Mouse (Mus musculus): ENCODE data around the gene Pip5k1a.
"Not testable (repeated sequence)": the region's sequence is repeated elsewhere in the genome, so short reads cannot be mapped to it uniquely, and the experiment has no call there.

Pip5k1a gene

DNA sequence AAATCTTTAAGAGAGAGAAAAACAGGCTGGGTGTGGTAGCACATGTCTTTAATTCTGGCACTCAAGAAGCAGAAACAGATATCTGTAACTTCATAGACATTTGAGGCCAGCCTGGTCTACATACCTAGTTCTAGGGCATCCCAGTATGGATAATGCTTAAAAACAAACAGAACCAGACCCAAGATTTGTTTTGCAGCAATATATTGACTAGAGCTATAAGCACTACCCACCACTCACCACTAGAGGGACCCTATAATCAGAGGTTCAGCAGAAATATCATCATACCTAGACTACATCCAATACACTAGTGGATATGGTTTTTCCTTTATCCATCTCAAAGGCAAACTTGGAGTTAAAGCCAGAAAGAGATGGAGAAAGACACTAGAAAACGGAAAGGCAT, 53.8 kb downstream of the Pip5k1a start:
- in situ Hi-C loops (cut with MboI; ENCODE audit: unreplicated experiment in 2 of 2): loop anchor here (10.0 kb wide), 2 partner anchors 102 to 688 kb away; partner anchors contain the start of gene C2cd4d (in 1 of the 2)

DNA sequence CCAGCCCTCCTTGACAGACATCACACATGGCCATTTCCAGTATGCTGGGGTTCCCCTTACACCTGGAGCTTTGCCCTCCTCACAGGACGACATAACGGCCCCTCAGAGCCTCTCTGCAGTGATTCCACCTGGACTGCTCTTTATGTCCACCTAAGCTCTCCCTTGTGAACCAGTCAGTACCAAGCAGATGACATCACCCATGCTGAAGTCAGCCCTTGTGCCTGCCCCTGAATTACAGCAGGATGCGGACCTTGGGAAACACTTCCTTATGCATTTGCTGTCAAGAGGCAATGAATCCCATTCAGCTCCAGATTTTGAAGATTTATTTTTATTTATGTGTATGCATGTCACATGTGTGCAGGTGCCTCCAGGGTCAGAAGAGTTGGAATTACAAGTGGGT, 58.8 kb downstream of the Pip5k1a start:
- in situ Hi-C loops (cut with MboI; ENCODE audit: unreplicated experiment in 2 of 2): no loop called here

DNA sequence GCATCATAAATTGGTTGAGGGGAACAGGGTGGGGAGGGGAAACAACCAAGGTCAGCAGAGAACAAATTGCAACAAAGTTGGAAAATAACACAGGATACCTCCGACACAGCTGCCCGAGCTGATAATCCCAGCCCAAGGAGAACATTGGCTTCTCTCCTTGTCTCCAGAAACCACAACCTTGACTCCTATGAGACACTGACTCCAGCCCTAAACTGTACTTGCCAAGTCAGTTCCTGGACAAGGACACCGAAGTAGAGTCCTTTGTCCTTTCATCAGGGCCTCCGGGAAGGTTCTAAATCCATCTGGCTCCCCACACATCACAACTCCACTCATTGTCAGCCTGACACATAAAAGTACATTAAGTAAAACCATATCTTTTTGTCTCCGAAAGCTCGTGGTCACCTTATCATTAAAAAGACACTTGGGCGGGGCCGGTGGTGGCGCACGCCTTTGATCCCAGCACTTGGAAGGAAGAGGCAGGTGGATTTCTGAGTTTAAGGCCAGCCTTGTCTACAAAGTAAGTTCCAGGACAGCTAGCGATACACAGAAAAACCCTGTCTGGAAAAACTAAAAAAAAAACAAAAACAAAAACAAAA, 60.2 kb downstream of the Pip5k1a start:
- in situ Hi-C loops (cut with MboI; ENCODE audit: unreplicated experiment in 2 of 2): no loop called here

DNA sequence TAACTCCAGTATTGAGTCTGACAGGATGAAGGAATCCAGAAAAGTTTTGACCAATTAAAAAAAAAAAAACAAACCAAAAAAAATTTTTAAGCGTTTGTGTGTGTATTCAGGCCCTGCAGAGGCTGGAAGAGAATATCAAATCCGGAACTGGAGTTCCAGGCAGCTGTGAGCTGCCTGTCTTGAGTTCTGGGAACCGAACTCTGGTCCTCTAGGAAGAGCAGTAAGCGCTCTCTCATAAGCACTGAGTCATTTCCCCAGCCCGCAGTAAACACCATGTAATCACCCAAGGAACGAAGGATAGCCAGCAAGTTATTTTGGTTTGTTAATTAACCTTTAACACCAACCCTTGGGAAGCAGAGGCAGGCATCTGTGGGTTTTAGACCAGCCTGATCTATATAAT, 63.5 kb downstream of the Pip5k1a start:
- in situ Hi-C loops (cut with MboI; ENCODE audit: unreplicated experiment in 2 of 2): no loop called here

DNA sequence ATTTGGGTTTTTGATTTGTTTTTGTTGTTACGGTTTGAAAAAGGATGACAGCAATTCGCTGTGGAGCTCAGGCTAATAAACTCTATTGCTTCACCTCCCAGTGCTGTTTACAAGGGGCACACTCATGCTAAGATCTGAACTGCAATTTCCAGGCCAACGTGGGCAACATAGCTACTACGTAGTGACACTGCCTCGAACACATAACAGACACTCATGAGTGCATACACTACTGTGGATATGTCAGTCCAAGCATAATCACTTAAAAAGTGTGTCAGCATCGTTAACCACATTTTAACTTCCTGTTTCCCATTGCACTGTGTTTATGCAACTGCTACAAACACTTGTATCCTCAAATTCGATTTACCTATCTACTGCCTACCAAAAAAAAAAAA, 63.9 kb downstream of the Pip5k1a start:
- in situ Hi-C loops (cut with MboI; ENCODE audit: unreplicated experiment in 2 of 2): no loop called here

DNA sequence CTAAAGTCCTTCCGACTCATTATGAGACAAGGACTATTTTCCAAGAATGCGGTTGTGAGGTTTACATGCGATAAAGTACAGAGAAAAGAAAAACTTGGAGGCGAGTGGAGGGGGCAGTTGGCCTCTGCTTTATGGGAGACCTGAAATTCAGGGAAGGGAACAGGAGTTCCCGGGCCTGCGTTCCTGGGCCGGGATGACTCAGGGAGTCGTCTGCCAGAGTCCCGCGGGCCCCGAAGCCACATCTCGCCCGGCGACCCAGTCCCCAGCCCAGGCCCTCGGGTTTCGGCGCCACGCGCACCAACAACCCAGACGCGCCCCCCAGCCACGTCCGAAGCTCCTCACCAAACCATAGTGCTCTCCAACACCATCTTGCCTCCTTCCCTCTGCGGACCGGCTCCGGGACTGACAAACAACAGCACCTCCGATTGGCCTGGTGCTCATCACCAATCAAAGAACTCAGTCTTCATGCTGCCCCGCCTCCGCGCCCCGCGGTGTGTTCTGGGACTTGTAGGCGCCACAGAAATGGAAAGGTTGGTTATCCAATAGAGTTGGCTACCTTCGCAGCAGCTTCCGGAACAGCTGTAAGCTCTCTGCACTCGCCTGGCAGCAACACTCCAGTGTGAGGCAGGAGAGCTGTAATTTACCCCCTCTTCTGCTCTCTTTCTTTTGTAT, 64.4 kb downstream of the Pip5k1a start, which contains the start of gene Psmd4:
Gene Psmd4, minus strand, starts transcription at position 449 of the 672 bp plus-strand sequence.
- in situ Hi-C loops (cut with MboI; ENCODE audit: unreplicated experiment in 2 of 2): no loop called here

DNA sequence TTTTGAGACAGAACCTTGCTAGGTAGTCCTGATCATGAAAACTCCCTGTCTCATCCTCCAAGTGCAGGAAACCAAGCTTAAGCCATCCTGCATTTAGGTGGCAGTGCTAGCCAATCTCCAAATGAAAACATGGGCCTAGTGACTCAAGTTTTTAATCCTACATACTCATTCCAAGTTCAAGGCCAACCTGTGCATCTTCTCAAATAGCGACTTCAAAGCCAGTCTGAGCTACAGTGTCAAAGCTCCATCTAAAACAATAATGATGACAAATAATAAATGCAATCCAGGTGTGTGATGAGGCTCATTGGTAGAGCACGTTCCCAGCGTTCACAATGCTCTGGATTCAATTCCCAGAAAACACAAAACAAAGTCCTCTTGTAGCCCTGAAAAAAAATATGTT, 65.1 kb downstream of the Pip5k1a start:
- in situ Hi-C loops (cut with MboI; ENCODE audit: unreplicated experiment in 2 of 2): no loop called here

DNA sequence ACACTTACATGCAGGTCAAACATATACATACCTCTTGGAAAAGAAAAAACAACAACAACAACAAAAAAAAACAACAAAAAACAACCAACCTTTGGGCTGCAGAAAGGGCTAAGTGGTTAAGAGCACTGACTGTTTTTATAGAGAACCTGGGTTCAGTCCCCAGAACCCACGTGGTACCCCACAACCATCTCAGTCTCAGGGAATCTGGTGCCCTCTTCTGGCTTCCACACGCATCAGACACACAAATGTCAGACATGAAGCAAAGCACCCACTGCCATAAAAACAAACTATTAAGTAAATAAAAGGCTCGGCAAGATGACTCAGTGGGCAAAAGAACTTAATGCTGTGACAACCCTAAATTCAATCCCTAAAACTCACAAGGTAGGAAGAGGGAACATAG, 76.8 kb downstream of the Pip5k1a start:
- in situ Hi-C loops (cut with MboI; ENCODE audit: unreplicated experiment in 2 of 2): no loop called here

DNA sequence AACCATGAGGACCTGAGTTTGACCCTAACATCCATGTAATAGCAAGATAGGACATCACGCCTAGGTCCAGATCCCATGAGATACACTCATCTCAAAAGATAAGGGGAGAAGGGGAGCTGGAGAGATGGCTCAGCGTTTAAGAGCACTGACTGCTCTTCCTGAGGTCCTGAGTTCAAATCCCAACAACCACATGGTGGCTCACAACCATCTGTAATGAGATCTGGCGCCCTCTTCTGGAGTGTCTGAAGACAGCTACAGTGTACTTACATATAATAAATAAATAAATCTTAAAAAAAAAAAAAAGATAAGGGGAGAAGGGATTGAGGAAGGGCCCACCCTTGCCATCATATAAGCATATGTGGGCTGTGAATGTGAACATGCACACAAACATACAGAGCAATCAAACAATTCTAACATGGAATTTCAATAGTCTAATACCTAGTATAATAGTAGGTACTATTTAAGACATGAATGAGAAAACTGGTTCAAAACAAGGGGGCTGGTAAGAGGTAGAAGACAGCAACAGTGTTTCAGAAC, 77.4 kb downstream of the Pip5k1a start:
- in situ Hi-C loops (cut with MboI; ENCODE audit: unreplicated experiment in 2 of 2): not testable (repeated sequence)

DNA sequence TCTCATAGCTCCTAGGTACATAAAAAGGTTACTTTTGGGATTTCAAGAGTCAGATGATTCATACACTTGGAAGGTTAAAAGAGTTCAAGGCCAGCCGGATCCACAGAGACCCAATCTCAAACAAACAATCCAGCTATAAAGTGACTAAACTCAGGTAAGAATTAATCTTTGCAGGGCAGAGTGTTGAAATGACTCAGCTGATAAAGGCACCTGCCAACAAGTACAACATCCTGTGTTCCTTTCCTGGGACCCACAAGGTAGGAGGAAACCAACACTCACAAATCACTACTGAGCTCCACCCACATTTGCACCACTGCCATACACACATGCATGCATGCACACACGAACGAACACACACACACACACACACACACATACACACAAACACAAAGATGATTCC, 78.1 kb downstream of the Pip5k1a start:
- in situ Hi-C loops (cut with MboI; ENCODE audit: unreplicated experiment in 2 of 2): no loop called here

DNA sequence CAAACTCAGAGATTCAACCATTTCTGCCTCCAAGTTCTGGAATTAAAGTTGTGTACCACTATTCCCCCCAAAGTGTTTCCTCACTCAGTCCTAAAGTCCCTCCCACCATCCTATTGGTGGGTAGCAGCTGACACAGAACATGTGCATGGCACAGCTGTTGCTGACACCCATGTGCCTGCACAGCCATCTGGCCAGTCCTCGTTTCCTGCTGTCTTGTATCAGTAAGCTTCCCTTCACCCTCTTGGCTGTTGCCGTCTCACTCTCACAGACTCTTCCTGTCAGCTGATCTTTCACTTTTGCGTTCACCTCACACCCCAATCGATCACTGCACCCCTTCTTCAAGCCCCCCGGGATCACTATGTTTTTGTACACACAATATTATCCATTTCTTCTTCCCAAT, 79.0 kb downstream of the Pip5k1a start:
- in situ Hi-C loops (cut with MboI; ENCODE audit: unreplicated experiment in 2 of 2): no loop called here

DNA sequence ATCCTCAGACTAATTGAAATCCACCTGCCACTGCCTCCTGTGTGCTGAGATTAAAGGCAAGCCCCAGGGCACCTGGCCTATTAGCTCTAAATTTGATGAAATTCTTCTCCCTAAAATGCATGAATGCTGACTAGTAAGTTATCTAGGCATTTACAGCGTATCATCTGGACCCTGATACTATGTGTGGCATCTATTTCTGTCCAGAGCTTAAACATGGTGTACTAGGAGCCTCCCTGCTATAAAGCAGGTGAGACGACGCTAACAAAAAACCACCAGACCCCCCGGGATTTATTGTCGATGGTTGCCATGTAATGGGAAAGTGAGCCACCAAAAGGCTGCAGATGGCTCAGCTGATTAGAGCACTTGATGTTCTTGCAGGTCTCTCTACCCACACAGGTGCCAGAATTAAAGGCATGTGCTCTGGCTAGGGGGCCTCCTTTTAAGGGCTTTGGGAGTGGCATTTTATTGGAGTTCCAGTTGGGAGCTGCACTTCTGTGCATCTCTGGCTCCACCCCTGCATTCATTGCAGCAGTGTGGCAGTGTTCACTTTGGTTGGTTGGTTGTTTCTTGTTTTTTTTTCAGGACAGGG, 79.6 kb downstream of the Pip5k1a start:
- in situ Hi-C loops (cut with MboI; ENCODE audit: unreplicated experiment in 2 of 2): no loop called here

DNA sequence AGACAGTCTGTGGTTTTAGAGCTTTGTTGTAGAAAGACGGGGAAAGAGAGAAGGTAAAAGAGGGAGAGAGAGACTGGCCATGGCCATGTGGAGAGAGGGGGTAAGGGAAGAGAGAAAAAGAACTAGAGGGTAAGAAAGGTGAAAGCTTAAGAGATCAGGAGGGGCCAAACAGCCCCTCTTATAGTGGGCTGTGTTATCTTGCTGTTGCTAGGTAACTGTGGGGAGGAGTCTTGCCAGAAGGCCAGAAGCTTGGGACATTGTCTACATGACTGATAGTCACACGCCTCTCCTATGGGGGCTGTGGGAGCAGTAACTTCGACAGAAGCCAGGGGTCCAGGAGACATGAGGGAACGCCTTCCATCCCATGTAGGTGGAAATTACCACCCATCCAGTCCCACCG, 81.5 kb downstream of the Pip5k1a start:
- in situ Hi-C loops (cut with MboI; ENCODE audit: unreplicated experiment in 2 of 2): no loop called here

DNA sequence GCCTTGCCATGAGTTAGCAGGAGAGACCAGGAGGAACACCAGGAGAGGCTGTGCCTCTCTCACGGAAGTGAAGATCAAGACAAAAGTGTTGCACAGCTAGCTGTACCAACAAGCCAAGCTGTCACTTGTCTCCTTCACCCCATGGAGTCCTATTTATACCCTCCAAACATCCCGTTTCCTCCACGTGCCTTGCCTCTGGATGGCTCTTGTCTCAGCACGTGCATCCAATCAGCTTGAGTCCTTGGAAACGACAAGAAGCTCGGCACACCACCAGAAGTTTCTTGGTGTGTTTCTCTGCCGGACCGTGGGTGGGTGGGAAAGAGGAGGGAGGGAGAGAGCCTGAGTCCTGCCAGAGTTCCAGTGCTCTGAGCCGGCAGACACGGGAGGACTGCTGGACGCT, 82.2 kb downstream of the Pip5k1a start:
- in situ Hi-C loops (cut with MboI; ENCODE audit: unreplicated experiment in 2 of 2): no loop called here

DNA sequence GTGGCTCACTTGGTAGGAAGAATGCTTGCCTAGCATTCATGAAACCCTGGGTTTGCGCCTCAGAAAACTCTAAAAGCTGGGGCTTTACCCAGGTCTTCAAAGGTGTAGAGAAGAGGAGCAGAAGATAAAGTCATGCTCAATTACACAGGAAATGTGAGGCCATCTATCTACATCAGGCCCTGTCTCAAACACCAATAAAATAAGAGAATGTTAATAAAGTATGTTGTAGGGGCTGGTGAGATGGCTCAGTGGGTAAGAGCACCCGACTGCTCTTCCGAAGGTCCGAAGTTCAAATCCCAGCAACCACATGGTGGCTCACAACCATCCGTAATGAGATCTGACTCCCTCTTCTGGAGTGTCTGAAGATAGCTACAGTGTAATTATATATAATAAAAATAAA, 85.8 kb downstream of the Pip5k1a start:
- in situ Hi-C loops (cut with MboI; ENCODE audit: unreplicated experiment in 2 of 2): not testable (repeated sequence)

DNA sequence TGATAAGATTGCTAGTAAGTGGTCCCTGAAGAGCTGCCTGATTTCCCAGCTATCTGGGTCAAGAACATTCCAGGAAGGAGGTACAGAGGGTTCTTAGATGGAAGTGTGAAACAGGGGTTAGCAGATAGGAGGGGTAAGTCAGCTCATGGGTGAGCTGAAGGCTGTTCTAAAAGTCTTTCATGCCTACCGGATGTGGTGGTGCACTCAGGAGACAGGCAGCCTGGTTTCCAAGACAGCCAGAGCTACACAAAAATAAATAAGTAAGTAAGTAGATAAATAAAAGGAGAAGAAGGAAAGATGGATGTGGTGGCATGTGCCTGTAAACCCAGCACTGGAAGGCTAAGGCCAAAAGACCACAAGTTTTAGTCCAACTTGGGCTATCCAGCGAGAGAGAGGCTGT, 88.0 kb downstream of the Pip5k1a start:
- in situ Hi-C loops (cut with MboI; ENCODE audit: unreplicated experiment in 2 of 2): no loop called here

DNA sequence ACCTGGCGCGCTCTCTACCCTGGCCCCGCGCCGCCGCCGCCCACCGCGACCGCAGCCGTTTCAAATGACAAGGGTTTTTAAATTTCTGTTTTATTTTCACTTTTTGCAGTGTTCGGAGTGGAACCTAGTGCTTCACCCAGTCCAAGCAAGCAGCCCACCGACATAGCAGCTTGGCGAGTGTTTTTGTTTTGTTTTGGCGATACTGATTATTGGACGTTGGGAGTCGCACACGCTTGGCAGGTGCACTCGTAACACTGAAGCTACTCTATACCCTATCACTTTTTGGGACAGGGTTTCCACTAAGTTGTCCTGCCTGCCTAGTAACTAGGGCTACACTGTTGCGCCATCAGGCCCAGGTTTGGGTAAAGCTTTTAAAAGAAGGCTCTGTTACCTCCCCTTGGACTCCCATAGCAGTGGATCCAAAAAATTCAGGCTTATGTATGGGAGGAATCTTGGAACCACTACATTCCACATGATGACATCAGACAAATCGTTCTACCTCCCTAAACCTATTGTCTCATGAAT, 90.1 kb downstream of the Pip5k1a start:
- in situ Hi-C loops (cut with MboI; ENCODE audit: unreplicated experiment in 2 of 2): no loop called here

DNA sequence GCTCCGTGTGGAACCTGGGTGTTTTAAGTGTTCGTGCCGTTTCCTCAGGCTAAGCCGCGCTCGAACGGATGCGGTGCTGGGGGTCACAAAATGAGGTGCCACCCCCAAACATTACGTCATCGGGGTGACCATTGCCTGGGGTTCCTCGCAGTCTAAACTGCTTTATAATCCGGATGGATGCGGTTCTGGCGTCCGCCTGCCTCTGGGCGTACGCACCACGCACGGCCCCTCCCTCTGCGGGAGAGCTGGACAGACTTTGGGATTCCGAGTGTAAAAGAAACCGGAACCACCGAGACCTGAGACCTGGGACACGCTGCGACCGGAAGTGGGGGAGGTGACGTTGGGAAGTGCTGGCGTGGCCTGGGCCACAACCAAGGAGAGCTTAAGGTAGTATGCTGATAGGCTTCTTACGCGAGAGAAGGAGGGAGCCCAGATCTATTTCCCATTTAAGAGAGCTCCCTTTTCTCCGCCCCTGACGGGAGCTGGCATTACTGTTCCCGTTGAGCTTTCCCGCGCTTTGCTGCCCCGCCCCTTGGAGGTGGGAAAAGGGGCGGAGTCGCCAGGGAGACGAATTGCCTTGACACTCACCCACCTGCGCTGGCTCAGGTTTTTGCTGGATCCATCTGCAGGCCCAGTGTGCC, 90.7 kb downstream of the Pip5k1a start:
- in situ Hi-C loops (cut with MboI; ENCODE audit: unreplicated experiment in 2 of 2): no loop called here

DNA sequence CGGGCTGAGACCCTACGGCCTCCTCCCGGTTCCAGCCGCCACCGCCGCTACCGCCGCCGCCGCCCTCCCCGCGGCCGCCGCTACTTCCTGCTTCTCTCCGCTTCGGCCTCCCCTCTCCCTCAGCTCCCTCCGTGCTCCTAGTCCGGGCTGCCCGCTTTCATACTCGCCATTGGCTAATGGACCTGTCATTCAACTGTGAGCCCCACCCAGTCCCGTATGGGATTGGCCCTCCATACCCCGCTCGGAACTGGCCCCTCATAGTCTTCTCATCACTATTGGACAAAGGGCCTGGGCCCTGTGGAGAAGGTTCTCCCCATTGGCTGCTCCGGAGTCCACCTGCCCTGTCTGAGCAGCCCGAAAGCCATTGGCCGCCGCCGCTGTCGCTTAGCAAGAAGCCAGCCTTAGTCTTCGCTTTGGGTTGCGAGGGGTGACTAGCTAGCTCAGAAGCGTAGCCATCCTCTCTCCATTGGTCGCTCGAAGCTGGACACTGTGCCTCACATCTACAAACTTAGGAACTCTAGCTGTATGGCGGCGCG, 91.3 kb downstream of the Pip5k1a start, which contains the start of gene Zfp687:
Gene Zfp687, minus strand, starts transcription at position 112 of the 536 bp plus-strand sequence.
- in situ Hi-C loops (cut with MboI; ENCODE audit: unreplicated experiment in 2 of 2): no loop called here

DNA sequence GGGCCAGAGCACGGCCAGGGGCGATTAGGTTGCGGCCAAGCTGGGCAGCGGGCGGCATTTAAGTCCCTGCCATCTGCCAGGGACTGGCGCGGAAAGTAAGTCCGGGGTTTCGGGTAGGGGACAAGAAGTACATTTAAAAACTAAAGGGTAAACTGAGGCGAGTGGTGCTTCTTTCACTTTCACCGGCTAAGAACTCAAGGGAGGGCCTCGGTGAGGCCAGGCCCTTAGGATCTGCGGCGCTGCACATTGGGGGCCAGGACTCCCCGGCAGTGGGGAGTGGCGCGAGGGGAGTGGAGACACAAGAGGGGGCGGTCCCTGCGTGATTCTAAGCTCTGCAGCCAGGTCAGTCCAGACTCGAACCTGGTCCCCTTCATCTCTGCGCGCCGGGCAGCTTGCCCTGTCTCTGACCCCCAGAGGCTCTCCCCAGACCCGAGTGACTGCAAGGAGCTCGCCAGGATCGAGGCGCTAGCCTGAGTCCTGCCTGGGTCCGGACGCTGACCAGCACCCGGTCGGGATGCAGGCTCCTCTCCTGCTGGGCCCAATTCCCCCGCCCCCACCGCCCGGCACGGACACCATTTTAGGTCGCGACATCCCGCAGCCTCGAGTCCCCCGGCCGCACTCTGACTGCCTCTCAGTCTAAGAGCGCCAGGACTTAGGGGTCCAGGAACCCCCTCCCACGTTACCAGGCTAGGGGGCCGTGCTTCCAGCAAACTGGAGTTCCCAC, 92.1 kb downstream of the Pip5k1a start:
- in situ Hi-C loops (cut with MboI; ENCODE audit: unreplicated experiment in 2 of 2): no loop called here

All from v-Abl transformed pro-B cells (cell line).